Mouse (Mus musculus): Measurements from ENCODE around the gene Osbpl5. TPM values are rescaled to one million over a fixed set of nuclear protein-coding genes. Genes with fewer than 3 reads are reported as not detected.
"Not testable (repeated sequence)": the region's sequence is repeated elsewhere in the genome, so short reads cannot be mapped to it uniquely, and the experiment has no call there.

The Osbpl5 gene
- polyA plus RNA-seq, 1 experiment, result 75.0 TPM

- DNase-seq, result no peak
- 96% methylated on average over 1 of the region's 1 CpGs for WGBS
- no peaks in the 10 kb centered on the region for H3K27me3 ChIP-seq (replicated peaks; ENCODE audit: control insufficient read depth, insufficient read depth, low read length)
- H3K36me3 ChIP-seq (ENCODE audit: control insufficient read depth, insufficient read depth, low read length), result no peaks in the 10 kb centered on the region
- TF ChIP-seq CTCF (conservative IDR thresholded peaks at IDR 0.05; ENCODE audit: insufficient read depth, insufficient read length, low read depth, low read length) (no peak), POLR2A (IDR thresholded peaks at IDR 0.05; ENCODE audit: low read depth, low read length) (no peak)
- H3K4me1 ChIP-seq (ENCODE audit: control insufficient read depth, insufficient read depth, low read length), result no peaks in the 10 kb centered on the region
- H3K27ac ChIP-seq (ENCODE audit: insufficient read depth, low read depth, low read length), result no peak overlapping the region
- H3K4me3 ChIP-seq (ENCODE audit: insufficient read depth, low read depth, low read length), result no peak overlapping the region
Observed at GRCm38 (mm10) chr7:143681566-143681965, 75.2 kb downstream of the Osbpl5 start.

DNA sequence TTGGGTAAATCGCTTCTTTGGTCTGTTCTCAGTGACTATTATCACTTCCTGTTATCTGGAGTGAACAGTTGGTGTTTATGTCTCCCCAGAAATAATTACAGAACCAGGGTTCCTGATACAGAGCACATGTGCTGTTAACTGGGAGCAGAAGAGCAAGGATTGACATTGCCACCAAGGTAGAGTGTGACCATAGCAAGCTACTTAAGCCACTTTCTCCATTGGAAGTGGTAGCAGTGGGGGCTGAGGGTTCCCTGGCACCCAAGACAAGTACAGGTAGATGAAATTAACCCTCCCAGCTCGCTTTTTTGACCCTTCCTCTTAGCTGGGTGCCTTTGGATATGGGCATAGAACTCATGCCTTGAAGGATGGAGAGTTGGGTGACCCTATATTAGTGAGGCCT lies 75.9 kb downstream of the Osbpl5 start:
- H3K36me3 ChIP-seq (ENCODE audit: control insufficient read depth, insufficient read depth, low read length); H3K27me3 ChIP-seq (replicated peaks; ENCODE audit: control insufficient read depth, insufficient read depth, low read length); H3K27ac ChIP-seq (ENCODE audit: insufficient read depth, low read depth, low read length); DNase-seq; H3K4me1 ChIP-seq (ENCODE audit: control insufficient read depth, insufficient read depth, low read length); H3K4me3 ChIP-seq (ENCODE audit: insufficient read depth, low read depth, low read length): not testable (repeated sequence)
- WGBS, result 76% methylated on average over 2 of the region's 2 CpGs

GRCm38 (mm10) chr7:143679650-143680049 lies 77.1 kb downstream of the Osbpl5 start:
- H3K36me3 ChIP-seq (ENCODE audit: control insufficient read depth, insufficient read depth, low read length); H3K4me3 ChIP-seq (ENCODE audit: insufficient read depth, low read depth, low read length); H3K27me3 ChIP-seq (replicated peaks; ENCODE audit: control insufficient read depth, insufficient read depth, low read length); H3K4me1 ChIP-seq (ENCODE audit: control insufficient read depth, insufficient read depth, low read length); DNase-seq; H3K27ac ChIP-seq (ENCODE audit: insufficient read depth, low read depth, low read length): not testable (repeated sequence)
- 71% methylated on average over 2 of the region's 2 CpGs for WGBS

- Histone ChIP-seq H3K4me3 (ENCODE audit: insufficient read depth, low read depth, low read length) (no peak overlapping the region), H3K27ac (ENCODE audit: insufficient read depth, low read depth, low read length) (no peak overlapping the region), H3K27me3 (replicated peaks; ENCODE audit: control insufficient read depth, insufficient read depth, low read length) (no peaks in the 10 kb centered on the region; the same call in 1 of the 2 replicates), H3K36me3 (ENCODE audit: control insufficient read depth, insufficient read depth, low read length) (no peaks in the 10 kb centered on the region), H3K4me1 (ENCODE audit: control insufficient read depth, insufficient read depth, low read length) (no peaks in the 10 kb centered on the region)
- DNase-seq, result peak; percentile 8
- TF ChIP-seq POLR2A (IDR thresholded peaks at IDR 0.05; ENCODE audit: low read depth, low read length), result no peak
Observed at GRCm38 (mm10) chr7:143666427-143667311, 90.1 kb downstream of the Osbpl5 start.

- Histone ChIP-seq H3K36me3 (ENCODE audit: control insufficient read depth, insufficient read depth, low read length) (no peaks in the 10 kb centered on the region), H3K27ac (ENCODE audit: insufficient read depth, low read depth, low read length) (no peak overlapping the region), H3K4me1 (ENCODE audit: control insufficient read depth, insufficient read depth, low read length) (no peaks in the 10 kb centered on the region), H3K4me3 (ENCODE audit: insufficient read depth, low read depth, low read length) (no peak overlapping the region), H3K27me3 (replicated peaks; ENCODE audit: control insufficient read depth, insufficient read depth, low read length) (no peaks in the 10 kb centered on the region; the same call in 1 of the 2 replicates)
- DNase-seq, result no peak
- TF ChIP-seq CTCF (conservative IDR thresholded peaks at IDR 0.05; ENCODE audit: insufficient read depth, insufficient read length, low read depth, low read length) (no peak), POLR2A (IDR thresholded peaks at IDR 0.05; ENCODE audit: low read depth, low read length) (no peak)
- WGBS, result 92% methylated on average over 2 of the region's 2 CpGs
Observed at GRCm38 (mm10) chr7:143663470-143663869, 93.3 kb downstream of the Osbpl5 start.

GRCm38 (mm10) chr7:143660797-143661196 lies 96.0 kb downstream of the Osbpl5 start:
- no peak for DNase-seq
- Histone ChIP-seq H3K4me3 (ENCODE audit: insufficient read depth, low read depth, low read length) (no peak overlapping the region), H3K36me3 (ENCODE audit: control insufficient read depth, insufficient read depth, low read length) (no peaks in the 10 kb centered on the region), H3K4me1 (ENCODE audit: control insufficient read depth, insufficient read depth, low read length) (no peaks in the 10 kb centered on the region), H3K27me3 (replicated peaks; ENCODE audit: control insufficient read depth, insufficient read depth, low read length) (no peaks in the 10 kb centered on the region; the same call in 1 of the 2 replicates), H3K27ac (ENCODE audit: insufficient read depth, low read depth, low read length) (no peak overlapping the region)
- TF ChIP-seq CTCF (conservative IDR thresholded peaks at IDR 0.05; ENCODE audit: insufficient read depth, insufficient read length, low read depth, low read length), result no peak
- TF ChIP-seq POLR2A (IDR thresholded peaks at IDR 0.05; ENCODE audit: low read depth, low read length), result no peak

- not testable (repeated sequence) for H3K27me3 ChIP-seq (replicated peaks; ENCODE audit: control insufficient read depth, insufficient read depth, low read length); H3K4me3 ChIP-seq (ENCODE audit: insufficient read depth, low read depth, low read length); H3K36me3 ChIP-seq (ENCODE audit: control insufficient read depth, insufficient read depth, low read length); H3K27ac ChIP-seq (ENCODE audit: insufficient read depth, low read depth, low read length); DNase-seq; H3K4me1 ChIP-seq (ENCODE audit: control insufficient read depth, insufficient read depth, low read length)
- 29% methylated on average over 10 of the region's 10 CpGs for WGBS
Observed at GRCm38 (mm10) chr7:143649769-143650346, 106.9 kb downstream of the Osbpl5 start.

Data from kidney, adult 2 months (tissue).